Mouse (Mus musculus) kidney, embryonic 14.5 days (tissue): ENCODE data around the gene Cnnm3. TPM values are rescaled to one million over a fixed set of nuclear protein-coding genes. Genes with fewer than 3 reads are reported as not detected.

Experiments
- ATAC-seq: fragments of 200-750 bp; cut with Nextera tagmentation; 2 replicates; pipeline ENCODE4 v1.8.0; 2017; ENCODE audit warnings: moderate number of reproducible peaks, mild to moderate bottlenecking, moderate TSS enrichment, moderate library complexity; ENCODE audit not compliant: low FRiP score, low TSS enrichment
- H3K27ac ChIP-seq: fragments of 300-500 bp; sonication (generic); 2 replicates; pipeline ENCODE4 v1.5.1; 2014; ENCODE audit warnings: low read depth, mild to moderate bottlenecking, low read length, moderate library complexity, mixed read lengths
- H3K27me3 ChIP-seq: fragments of 300-500 bp; sonication (generic); 2 replicates; pipeline ENCODE4 v1.6.1; 2014; ENCODE audit warnings: mild to moderate bottlenecking, low read length; ENCODE audit not compliant: control insufficient read depth, insufficient read depth
- H3K36me3 ChIP-seq: fragments of 300-500 bp; sonication (generic); 2 replicates; pipeline ENCODE4 v1.6.1; 2014; ENCODE audit warnings: low read length, mixed read lengths; ENCODE audit not compliant: control insufficient read depth, insufficient read depth
- H3K4me1 ChIP-seq: fragments of 300-500 bp; sonication (generic); 2 replicates; pipeline ENCODE4 v1.6.1; 2014; ENCODE audit warnings: low read length, mixed read lengths; ENCODE audit not compliant: control insufficient read depth, insufficient read depth
- H3K4me2 ChIP-seq: fragments of 300-500 bp; sonication (generic); replicated peaks from 2 replicates; pipeline ENCODE4 v1.6.1; 2014; ENCODE audit warnings: low read depth, mild to moderate bottlenecking, low read length
- H3K4me3 ChIP-seq: fragments of 300-500 bp; sonication (generic); 2 replicates; pipeline ENCODE4 v1.5.1; 2014; ENCODE audit warnings: mild to moderate bottlenecking, low read length
- H3K9ac ChIP-seq: fragments of 300-500 bp; sonication (generic); 2 replicates; pipeline ENCODE4 v1.6.1; 2014; ENCODE audit warnings: low read depth, mild to moderate bottlenecking, low read length, moderate library complexity
- H3K9me3 ChIP-seq: fragments of 300-500 bp; sonication (generic); 2 replicates; pipeline ENCODE4 v1.6.1; 2016; ENCODE audit warnings: low read length; ENCODE audit not compliant: control insufficient read depth
- WGBS: fragments of 180-500 bp; shearing (Covaris S2); extraction: QIAGEN DNeasy Blood & Tissue Kit; methylation state at CpG from one replicate; pipeline ENCODE4 v1.1.7; 2014; 5-methylcytosine and 5-hydroxymethylcytosine counted together
- polyA plus RNA-seq: library from polyadenylated mRNA; unstranded; fragments of >200 nt; fragmentation: Nextera tagmentation; extraction: Ambion mirVana; gene quantifications from 2 replicates; pipeline ENCODE4 v1.2.1, GENCODE M21; 2014

The Cnnm3 gene
- polyA plus RNA-seq, 1 experiment from 2014 or later = 7.5 TPM

DNA sequence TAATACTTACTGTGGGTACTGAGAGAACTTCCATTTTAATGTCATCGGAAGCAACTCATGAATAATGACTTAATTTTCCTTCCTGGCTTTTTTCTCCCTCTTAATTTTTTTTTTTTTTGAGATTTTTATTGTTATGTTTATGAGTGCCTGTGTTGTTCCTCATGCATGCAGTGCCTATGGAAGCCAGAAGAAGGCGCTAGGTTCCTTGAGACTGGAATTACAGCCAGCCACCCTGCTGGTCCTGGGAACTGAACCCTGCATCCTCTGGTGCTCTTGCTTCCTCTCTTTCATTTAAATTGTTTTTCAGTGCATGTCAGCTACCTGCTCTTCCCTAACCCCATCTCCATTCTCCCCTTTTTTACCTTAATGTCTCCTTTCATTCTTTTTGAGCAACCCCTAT is 2.1 kb downstream of the Cnnm3 start:
- H3K9ac ChIP-seq = peak overlapping the region; percentile 89; the same call in 1 of the 2 replicates
- H3K27ac ChIP-seq = no peak overlapping the region
- 50% methylated on average over 2 of the region's 2 CpGs for WGBS
- H3K36me3 ChIP-seq = 0 out of 2 replicates have a peak, but pooled peaks cover 6% of the 10 kb centered on the region
- peaks cover 18% of the 10 kb centered on the region for H3K4me1 ChIP-seq
- H3K9me3 ChIP-seq = no peaks in the 10 kb centered on the region
- H3K4me3 ChIP-seq = peak overlapping the region; percentile 92
- peak overlapping the region; percentile 69 for H3K4me2 ChIP-seq
- no peak for ATAC-seq
- no peaks in the 10 kb centered on the region for H3K27me3 ChIP-seq

DNA sequence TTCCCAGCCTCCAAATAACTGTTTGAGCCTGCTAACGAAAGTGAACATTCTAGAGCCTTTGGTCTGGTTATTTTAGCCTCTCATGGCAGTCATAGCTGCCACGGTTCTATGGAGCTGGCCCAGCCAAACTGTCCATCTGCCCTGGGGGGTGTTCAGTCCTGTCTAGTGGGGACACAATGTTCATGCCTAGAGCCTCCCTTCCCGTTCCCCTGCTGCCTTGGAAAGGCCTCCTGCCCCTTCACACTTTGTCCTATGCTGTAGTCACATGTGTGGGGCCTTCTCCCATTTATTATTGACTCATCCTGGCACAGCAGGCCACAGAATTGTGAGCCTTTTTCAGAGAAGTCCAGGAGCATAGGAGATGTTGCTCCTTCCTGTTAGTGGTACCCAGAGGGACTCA is 6.6 kb downstream of the Cnnm3 start:
- Histone ChIP-seq H3K4me3 (no peak overlapping the region), H3K9ac (no peak overlapping the region), H3K36me3 (peaks cover 44% of the 10 kb centered on the region), H3K27ac (no peak overlapping the region), H3K4me2 (no peak overlapping the region), H3K9me3 (no peaks in the 10 kb centered on the region), H3K27me3 (no peaks in the 10 kb centered on the region), H3K4me1 (peaks cover 15% of the 10 kb centered on the region)
- 75% methylated on average over 3 of the region's 3 CpGs for WGBS
- ATAC-seq = no peak

DNA sequence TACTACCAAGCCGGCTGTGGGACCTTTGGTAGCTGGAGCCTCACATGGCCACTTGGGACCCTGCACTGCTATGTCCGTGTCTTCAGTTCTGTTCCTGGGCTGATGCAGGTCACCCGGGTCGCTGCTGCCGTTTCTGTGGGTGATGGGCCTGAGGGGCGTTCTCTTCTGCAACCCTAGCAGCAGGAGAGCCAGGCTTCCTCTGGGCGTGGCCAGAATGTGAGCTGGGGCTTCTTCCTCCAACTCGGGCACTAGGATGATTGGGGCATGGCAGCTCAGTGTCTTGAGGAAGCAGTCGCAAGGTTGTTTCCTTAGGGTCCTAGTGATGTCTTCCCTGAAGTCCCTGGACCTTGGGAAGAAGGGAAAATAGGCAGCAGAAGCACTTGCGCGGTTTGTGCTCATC is 8.0 kb downstream of the Cnnm3 start:
- 0 out of 2 replicates have a peak, but pooled peaks cover 3% of the 10 kb centered on the region for H3K4me1 ChIP-seq
- no peak overlapping the region for H3K9ac ChIP-seq
- peaks cover 57% of the 10 kb centered on the region for H3K36me3 ChIP-seq
- H3K27ac ChIP-seq = no peak overlapping the region
- ATAC-seq = no peak
- no peaks in the 10 kb centered on the region for H3K9me3 ChIP-seq
- H3K4me2 ChIP-seq = no peak overlapping the region
- no peaks in the 10 kb centered on the region for H3K27me3 ChIP-seq
- WGBS = 70% methylated on average over 11 of the region's 11 CpGs
- no peak overlapping the region for H3K4me3 ChIP-seq

DNA sequence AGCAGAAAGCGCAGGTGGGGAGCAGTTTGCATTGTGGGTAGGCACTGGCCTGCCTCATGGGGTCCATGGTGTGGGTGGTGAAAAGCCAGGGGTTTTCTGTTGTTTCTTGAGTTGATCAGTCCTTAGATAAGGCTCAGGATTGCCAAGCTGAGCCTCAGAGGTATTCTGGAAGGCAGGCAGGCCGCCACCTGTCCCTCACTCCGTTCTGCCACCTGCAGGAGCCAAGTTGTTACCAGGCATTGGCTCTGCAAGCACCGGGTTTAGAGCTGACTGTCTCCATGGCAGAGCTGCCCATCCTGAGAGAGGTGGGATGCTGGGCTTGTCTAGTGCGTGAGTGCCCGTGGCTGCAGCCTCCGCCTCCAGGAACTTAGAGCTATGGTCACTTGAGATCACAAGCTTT is 10.5 kb downstream of the Cnnm3 start:
- ATAC-seq = no peak
- H3K9me3 ChIP-seq = no peaks in the 10 kb centered on the region
- H3K27me3 ChIP-seq = no peaks in the 10 kb centered on the region
- H3K4me2 ChIP-seq = no peak overlapping the region
- no peak overlapping the region for H3K9ac ChIP-seq
- no peaks in the 10 kb centered on the region for H3K4me1 ChIP-seq
- H3K4me3 ChIP-seq = no peak overlapping the region
- H3K36me3 ChIP-seq = peaks cover 68% of the 10 kb centered on the region
- H3K27ac ChIP-seq = no peak overlapping the region
- 90% methylated on average over 7 of the region's 7 CpGs for WGBS

DNA sequence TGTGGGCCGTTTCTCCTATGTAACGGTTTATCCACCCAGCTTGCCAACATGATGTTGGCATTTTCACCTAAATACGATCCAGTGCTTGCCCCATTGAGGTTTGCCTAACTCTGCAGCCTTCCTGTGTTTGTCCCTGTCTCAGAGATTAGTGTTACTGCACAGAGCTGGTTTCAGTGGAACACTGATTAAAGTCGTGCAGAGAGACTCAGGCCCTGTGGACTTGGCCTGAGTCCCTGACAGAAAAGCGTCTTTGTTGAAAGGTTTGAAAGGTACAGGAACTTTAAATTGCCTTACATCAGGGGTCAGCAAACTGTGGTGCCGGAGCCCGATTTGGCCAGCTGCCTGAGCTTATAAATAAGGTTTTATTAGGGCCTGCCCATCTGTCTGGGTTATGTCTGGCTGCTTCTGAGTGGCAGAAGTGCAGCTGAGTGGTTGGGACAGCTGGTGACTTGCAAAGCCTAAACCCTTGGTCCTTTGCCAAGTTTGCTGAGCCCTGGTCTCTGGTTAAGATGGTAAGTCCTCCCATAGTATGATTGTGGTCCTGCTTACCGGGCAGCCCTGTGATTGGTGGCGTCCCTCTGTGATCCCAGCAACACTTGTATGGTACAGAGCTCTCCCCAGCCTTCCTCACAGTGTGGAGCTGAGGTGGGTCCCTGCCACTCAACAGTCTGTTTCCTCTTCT is 11.8 kb downstream of the Cnnm3 start:
- WGBS = 49% methylated on average over 9 of the region's 9 CpGs
- Histone ChIP-seq H3K4me2 (no peak overlapping the region), H3K4me3 (no peak overlapping the region), H3K27ac (0 out of 2 replicates have a peak overlapping the region, but pooled peaks have one; percentile 37), H3K36me3 (peaks cover 68% of the 10 kb centered on the region), H3K27me3 (no peaks in the 10 kb centered on the region), H3K9ac (no peak overlapping the region), H3K9me3 (no peaks in the 10 kb centered on the region), H3K4me1 (no peaks in the 10 kb centered on the region)
- ATAC-seq = peak; percentile 17; the same call in 1 of the 2 replicates

DNA sequence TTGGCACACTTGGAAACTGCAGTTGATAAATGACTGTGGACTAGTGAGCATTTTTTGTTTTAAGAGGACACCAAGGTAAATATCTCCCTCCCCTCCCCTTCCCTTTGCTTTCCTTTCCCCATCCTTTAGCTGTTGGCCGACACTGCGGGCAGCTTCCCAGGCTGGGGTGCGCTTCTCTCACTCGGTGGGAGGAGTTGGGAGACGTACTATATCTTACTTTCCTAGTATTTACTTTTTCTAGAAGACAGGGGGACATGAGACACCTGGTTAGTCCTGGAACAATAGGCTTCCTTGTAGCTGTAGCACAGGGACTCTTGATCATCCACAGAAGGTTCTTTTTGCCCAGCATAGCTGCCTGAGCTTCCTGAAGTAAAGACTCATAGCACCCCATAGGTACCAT is 12.4 kb downstream of the Cnnm3 start:
- Histone ChIP-seq H3K27me3 (no peaks in the 10 kb centered on the region), H3K4me1 (no peaks in the 10 kb centered on the region), H3K9me3 (no peaks in the 10 kb centered on the region), H3K4me3 (no peak overlapping the region), H3K27ac (no peak overlapping the region), H3K4me2 (no peak overlapping the region), H3K36me3 (peaks cover 66% of the 10 kb centered on the region), H3K9ac (no peak overlapping the region)
- 56% methylated on average over 5 of the region's 5 CpGs for WGBS
- ATAC-seq = no peak

DNA sequence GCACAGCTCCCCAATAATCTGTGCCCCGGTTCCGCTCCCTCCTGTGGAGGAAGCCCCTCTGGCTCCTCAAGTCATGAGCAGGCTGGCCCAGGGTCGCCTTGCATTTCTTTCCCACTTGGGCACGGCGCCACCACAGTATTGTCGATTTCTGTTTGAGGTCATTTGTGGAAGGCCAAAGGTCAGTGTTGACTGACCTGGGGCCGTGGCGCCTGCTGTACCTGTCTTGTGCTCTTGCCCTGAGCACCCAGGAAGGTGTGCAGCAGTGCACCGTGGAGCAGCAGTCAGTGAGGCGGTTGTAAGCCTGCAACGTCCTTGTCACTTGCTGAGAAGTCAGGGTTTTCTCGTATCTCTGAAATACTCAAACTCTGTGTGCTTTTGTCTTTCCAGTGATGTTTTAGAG is 14.1 kb downstream of the Cnnm3 start:
- Histone ChIP-seq H3K4me1 (no peaks in the 10 kb centered on the region), H3K9me3 (no peaks in the 10 kb centered on the region), H3K9ac (no peak overlapping the region), H3K36me3 (peaks cover 53% of the 10 kb centered on the region), H3K27me3 (no peaks in the 10 kb centered on the region), H3K27ac (no peak overlapping the region), H3K4me3 (no peak overlapping the region), H3K4me2 (no peak overlapping the region)
- ATAC-seq = no peak
- WGBS = 94% methylated on average over 12 of the region's 12 CpGs

DNA sequence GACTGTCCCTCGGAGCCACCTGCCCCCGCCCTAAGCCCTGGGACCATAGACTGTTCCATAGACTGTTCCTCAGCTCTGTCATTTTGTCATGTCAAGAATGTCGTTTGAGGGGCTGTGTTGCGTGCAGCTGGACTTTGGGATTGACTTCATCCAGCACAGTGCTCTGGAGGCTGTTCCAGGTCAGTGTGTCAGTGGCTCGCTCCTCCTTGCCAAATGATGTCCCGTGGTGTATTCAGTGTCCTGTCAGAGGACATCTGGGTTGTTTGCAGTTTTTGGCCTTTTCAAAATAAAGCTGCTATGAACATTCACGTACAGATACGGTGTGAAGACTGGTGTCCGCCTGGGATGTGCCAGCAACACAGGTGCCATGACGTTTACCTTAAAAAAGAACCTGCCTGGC is 15.2 kb downstream of the Cnnm3 start:
- WGBS = 91% methylated on average over 10 of the region's 10 CpGs
- peaks cover 49% of the 10 kb centered on the region for H3K36me3 ChIP-seq

DNA sequence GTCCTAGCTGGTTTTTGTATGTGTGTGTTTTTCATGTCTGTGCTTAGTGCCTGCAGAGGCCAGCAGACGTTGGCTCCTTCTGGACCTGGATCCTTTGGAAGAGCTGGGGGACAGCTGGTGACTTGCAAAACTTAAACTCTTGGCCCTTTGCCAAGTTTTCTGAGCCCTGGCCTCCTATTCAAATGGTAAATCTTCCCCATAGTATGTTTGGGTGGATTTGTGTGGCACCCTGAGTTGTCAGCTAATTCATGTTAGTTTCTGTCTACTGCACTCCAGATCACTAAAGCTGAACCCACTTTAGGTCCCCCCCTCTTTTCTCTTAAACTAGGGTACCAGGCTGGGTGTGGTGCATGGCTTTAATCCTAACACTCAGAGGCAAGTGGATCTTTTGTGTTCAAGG is 16.7 kb downstream of the Cnnm3 start:
- 28% methylated on average over 1 of the region's 1 CpGs for WGBS
- Histone ChIP-seq H3K4me2 (no peak overlapping the region), H3K9ac (no peak overlapping the region), H3K4me1 (no peaks in the 10 kb centered on the region), H3K27ac (no peak overlapping the region), H3K36me3 (peaks cover 39% of the 10 kb centered on the region), H3K27me3 (no peaks in the 10 kb centered on the region), H3K4me3 (no peak overlapping the region), H3K9me3 (no peaks in the 10 kb centered on the region)
- no peak for ATAC-seq

More for the DNA sequence above, 15.2 kb downstream of the Cnnm3 start:
- H3K27me3 ChIP-seq = no peaks in the 10 kb centered on the region
- no peaks in the 10 kb centered on the region for H3K9me3 ChIP-seq
- H3K27ac ChIP-seq = no peak overlapping the region
- H3K9ac ChIP-seq = no peak overlapping the region
- no peak overlapping the region for H3K4me3 ChIP-seq
- ATAC-seq = no peak
- H3K4me1 ChIP-seq = no peaks in the 10 kb centered on the region
- no peak overlapping the region for H3K4me2 ChIP-seq
